Mouse (Mus musculus): ENCODE results near the gene Foxp1. TPM values are rescaled to one million over a fixed set of nuclear protein-coding genes. Genes with fewer than 3 reads are reported as not detected.

The Foxp1 gene
- polyA plus RNA-seq, 1 experiment, result 129 TPM

DNA sequence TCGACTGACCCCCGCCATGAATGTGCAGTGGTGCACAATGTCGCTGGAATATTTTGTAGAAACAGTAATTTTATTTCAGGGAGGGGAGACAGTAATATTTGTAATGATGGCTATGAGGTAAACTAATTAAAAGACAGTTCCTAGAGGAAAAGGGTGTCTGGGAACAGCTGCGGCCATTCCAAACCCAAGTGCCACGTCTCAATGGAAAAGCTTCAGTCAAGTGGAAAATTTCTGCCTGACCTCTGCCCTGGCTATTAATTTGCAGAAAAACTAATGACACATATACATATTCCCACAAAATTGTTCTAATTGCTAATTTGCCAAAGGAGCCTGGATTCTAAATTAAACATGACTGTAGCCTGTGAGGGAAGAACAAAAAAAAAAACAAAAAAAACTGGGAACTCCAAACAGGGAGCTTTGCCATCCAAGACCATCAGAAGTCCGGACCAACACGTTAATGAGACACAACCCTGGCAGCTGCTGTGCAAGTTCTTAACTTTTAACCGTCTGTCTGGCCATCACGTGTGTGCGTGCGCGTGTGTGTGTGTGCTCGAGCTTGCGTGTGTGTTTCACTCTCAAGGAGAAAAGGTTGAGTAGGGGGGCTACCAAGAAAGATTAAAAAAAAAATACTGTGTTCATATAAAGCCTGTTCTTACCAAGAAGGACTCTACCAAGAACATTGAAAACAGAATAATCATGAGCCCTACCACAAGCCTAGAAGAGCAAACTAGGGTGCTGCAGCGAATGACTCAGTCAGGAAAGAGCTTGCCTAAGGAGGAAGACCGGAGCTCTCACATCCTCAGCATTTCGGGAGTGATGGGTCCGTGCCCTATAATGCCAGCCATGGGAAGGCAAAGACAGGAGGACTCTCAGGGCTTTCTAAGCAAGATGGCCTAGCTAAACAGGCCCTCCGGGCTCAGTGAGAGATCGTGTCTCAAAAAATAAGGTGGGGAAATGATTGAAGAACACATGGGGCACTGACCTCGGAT, 574.1 kb downstream of the Foxp1 start:
- H3K27ac ChIP-seq (ENCODE audit: control insufficient read depth, insufficient read depth, low read length), result peak overlapping the region; percentile 24; the same call in 1 of the 2 replicates
- H3K36me3 ChIP-seq (ENCODE audit: control insufficient read depth, insufficient read depth, low read length), result peaks cover 56% of the 10 kb centered on the region
- WGBS, result 96% methylated on average over 21 of the region's 21 CpGs
- H3K27me3 ChIP-seq (ENCODE audit: control insufficient read depth, insufficient read depth, low read length), result no peaks in the 10 kb centered on the region
- no peaks in the 10 kb centered on the region for H3K4me1 ChIP-seq (replicated peaks; ENCODE audit: control insufficient read depth, insufficient read depth, low read length)
- no peak for DNase-seq
- H3K4me3 ChIP-seq (ENCODE audit: control insufficient read depth, insufficient read depth, low read length), result no peak overlapping the region
- no peak for TF ChIP-seq POLR2A (IDR thresholded peaks at IDR 0.05; ENCODE audit: control insufficient read depth, extremely low read depth, insufficient read depth, low read length, poor library complexity)
- no peak for TF ChIP-seq CTCF (IDR thresholded peaks at IDR 0.05; ENCODE audit: borderline replicate concordance, control insufficient read depth, extremely low read depth, insufficient read depth, low read length, poor library complexity)

DNA sequence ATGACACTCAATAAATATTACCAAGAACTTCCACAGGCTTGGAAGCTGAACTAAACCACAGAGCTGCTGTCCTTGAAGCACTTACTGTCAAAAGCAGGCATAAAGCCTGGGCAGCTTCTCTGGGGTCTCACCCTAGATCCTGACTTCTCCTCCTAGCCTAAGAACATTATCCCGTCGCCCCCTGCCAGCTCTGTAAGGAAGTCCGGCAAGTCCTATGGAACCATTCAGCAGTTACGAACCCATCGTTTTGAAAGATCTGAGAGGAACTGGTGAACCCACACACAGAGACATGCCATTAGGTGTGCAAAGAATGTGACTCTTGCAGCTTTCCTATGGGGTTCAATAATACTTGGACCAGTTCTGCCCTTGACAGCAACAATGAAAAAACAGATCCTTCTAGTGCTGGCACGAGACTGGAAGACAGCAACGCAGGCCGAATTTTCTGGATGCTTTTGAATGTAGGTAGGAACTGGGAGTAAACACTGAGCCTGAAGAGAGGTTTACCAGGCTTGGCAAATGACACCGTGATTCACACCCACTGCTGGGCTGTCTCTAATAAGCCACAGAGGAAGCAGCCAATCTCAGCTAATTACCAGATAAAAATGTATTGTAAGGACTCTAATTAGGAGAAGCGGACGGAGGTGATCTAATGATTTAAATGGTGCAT, 574.9 kb downstream of the Foxp1 start:
- no peaks in the 10 kb centered on the region for H3K27me3 ChIP-seq (ENCODE audit: control insufficient read depth, insufficient read depth, low read length)
- no peak for DNase-seq
- H3K4me3 ChIP-seq (ENCODE audit: control insufficient read depth, insufficient read depth, low read length), result no peak overlapping the region
- TF ChIP-seq POLR2A (IDR thresholded peaks at IDR 0.05; ENCODE audit: control insufficient read depth, extremely low read depth, insufficient read depth, low read length, poor library complexity) (no peak), CTCF (IDR thresholded peaks at IDR 0.05; ENCODE audit: borderline replicate concordance, control insufficient read depth, extremely low read depth, insufficient read depth, low read length, poor library complexity) (no peak)
- WGBS, result 97% methylated on average over 11 of the region's 11 CpGs
- peaks cover 56% of the 10 kb centered on the region for H3K36me3 ChIP-seq (ENCODE audit: control insufficient read depth, insufficient read depth, low read length)
- no peak overlapping the region for H3K27ac ChIP-seq (ENCODE audit: control insufficient read depth, insufficient read depth, low read length)
- H3K4me1 ChIP-seq (replicated peaks; ENCODE audit: control insufficient read depth, insufficient read depth, low read length), result no peaks in the 10 kb centered on the region

DNA sequence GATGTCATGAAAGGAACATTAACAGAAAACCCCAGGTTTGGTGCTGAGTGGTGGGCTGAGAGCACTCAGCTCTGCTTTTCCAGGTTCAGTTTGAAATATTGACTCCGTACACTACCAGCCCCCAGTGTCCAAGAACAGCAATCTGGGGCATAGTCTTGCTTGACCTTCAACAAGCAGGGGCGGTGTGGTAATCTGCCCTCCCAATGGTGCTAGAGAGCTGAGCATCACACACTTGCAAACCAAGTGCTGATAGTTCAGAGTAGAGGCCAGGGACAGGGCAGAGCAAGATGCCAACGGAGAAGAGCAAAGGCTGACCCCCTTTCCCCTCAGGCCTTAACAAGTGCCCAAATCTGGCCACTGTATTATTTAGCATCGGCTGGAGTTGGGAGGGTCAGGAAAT, 575.8 kb downstream of the Foxp1 start:
- Histone ChIP-seq H3K36me3 (ENCODE audit: control insufficient read depth, insufficient read depth, low read length) (peaks cover 61% of the 10 kb centered on the region), H3K27ac (ENCODE audit: control insufficient read depth, insufficient read depth, low read length) (no peak overlapping the region), H3K4me3 (ENCODE audit: control insufficient read depth, insufficient read depth, low read length) (no peak overlapping the region), H3K27me3 (ENCODE audit: control insufficient read depth, insufficient read depth, low read length) (no peaks in the 10 kb centered on the region), H3K4me1 (replicated peaks; ENCODE audit: control insufficient read depth, insufficient read depth, low read length) (no peaks in the 10 kb centered on the region)
- 99% methylated on average over 4 of the region's 4 CpGs for WGBS
- TF ChIP-seq CTCF (IDR thresholded peaks at IDR 0.05; ENCODE audit: borderline replicate concordance, control insufficient read depth, extremely low read depth, insufficient read depth, low read length, poor library complexity) (no peak), POLR2A (IDR thresholded peaks at IDR 0.05; ENCODE audit: control insufficient read depth, extremely low read depth, insufficient read depth, low read length, poor library complexity) (no peak)
- no peak for DNase-seq

DNA sequence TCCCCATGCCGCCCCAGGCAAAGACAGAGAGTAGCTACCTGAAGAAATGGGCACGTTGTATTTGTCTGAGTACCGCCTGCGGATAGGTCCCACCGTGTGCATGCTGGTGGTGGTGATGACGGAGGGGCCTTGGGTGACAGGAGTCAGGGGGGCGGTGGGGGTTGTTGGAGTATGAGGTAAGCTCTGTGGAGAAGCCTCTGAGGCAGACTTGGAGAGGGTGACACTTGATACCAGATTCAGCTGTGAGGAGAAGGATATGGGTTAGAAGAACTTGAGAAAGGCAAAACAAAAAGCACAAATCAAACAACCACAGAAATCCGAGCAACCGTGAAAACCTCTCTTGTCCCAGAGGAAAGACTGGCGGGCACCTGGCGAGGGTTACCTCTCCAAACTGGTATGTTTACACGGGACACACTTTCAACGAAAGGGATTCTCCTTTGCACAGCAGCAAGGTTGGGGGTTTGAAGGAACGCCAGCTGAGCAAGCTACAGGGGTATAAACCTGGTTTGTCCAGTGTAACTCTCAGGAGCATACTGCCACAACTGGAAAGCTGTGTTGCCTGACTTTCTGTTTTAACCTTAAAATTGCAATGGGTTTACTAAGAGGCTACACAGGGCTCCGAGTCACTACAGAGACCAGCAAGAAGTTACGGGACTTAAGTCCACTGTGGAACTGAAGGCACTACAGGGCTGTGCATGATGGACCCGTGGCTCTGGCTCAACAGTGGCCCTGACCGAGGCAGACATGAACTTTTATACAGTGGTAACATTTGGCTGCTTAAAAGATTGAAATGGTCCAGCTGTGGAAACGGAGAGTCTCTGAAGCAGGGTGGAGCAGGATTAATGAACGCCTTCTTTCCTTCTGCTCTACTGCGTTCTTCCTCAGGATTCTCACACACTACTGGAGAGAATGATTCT, 576.8 kb downstream of the Foxp1 start:
- Histone ChIP-seq H3K36me3 (ENCODE audit: control insufficient read depth, insufficient read depth, low read length) (peaks cover 60% of the 10 kb centered on the region), H3K4me3 (ENCODE audit: control insufficient read depth, insufficient read depth, low read length) (no peak overlapping the region), H3K27ac (ENCODE audit: control insufficient read depth, insufficient read depth, low read length) (no peak overlapping the region), H3K4me1 (replicated peaks; ENCODE audit: control insufficient read depth, insufficient read depth, low read length) (no peaks in the 10 kb centered on the region), H3K27me3 (ENCODE audit: control insufficient read depth, insufficient read depth, low read length) (no peaks in the 10 kb centered on the region)
- no peak for DNase-seq
- TF ChIP-seq POLR2A (IDR thresholded peaks at IDR 0.05; ENCODE audit: control insufficient read depth, extremely low read depth, insufficient read depth, low read length, poor library complexity) (no peak), CTCF (IDR thresholded peaks at IDR 0.05; ENCODE audit: borderline replicate concordance, control insufficient read depth, extremely low read depth, insufficient read depth, low read length, poor library complexity) (no peak)
- WGBS, result 93% methylated on average over 21 of the region's 21 CpGs

DNA sequence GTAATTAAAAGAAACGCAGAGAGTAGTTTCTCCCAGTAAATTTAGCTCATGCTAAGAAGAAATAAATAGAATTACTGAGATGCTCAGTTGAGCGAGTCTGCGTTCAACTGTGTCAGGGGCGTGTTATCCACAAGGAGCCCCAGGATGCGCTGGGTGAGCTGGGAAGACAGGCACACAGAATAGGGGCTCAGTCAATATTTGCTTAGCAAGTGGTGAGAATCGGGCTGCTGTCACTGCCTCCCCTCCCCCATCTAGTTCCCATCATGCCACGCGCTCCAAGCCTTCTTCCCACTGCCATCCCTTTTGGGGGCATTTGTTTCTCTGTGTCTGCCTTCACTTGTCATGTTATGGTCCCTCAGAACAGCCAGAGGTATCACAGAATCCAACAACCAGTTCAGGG, 584.2 kb downstream of the Foxp1 start:
- H3K4me3 ChIP-seq (ENCODE audit: control insufficient read depth, insufficient read depth, low read length), result no peak overlapping the region
- no peaks in the 10 kb centered on the region for H3K4me1 ChIP-seq (replicated peaks; ENCODE audit: control insufficient read depth, insufficient read depth, low read length)
- TF ChIP-seq POLR2A (IDR thresholded peaks at IDR 0.05; ENCODE audit: control insufficient read depth, extremely low read depth, insufficient read depth, low read length, poor library complexity) (no peak), CTCF (IDR thresholded peaks at IDR 0.05; ENCODE audit: borderline replicate concordance, control insufficient read depth, extremely low read depth, insufficient read depth, low read length, poor library complexity) (no peak)
- no peaks in the 10 kb centered on the region for H3K27me3 ChIP-seq (ENCODE audit: control insufficient read depth, insufficient read depth, low read length)
- WGBS, result 97% methylated on average over 8 of the region's 8 CpGs
- H3K27ac ChIP-seq (ENCODE audit: control insufficient read depth, insufficient read depth, low read length), result no peak overlapping the region
- no peak for DNase-seq
- H3K36me3 ChIP-seq (ENCODE audit: control insufficient read depth, insufficient read depth, low read length), result peaks cover 78% of the 10 kb centered on the region

DNA sequence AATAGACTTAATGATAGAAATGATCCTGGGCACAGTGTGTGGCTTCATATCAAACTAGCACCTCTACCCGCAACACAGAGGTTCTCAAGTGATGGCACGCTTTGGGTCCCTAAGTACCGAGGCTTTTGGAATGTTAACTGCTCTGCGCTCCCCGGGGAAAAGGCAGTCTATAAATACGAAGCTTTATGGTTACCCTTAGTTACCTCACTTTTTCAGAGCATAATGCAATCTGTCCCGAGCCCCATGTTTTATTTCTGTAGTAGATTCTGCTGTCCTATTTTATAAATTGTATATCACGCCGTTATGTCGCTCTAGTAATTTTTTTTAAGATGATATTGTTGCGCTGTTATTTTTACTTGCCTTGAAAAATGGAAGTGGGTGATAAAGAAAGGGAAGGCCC, 585.0 kb downstream of the Foxp1 start:
- TF ChIP-seq POLR2A (IDR thresholded peaks at IDR 0.05; ENCODE audit: control insufficient read depth, extremely low read depth, insufficient read depth, low read length, poor library complexity) (no peak), CTCF (IDR thresholded peaks at IDR 0.05; ENCODE audit: borderline replicate concordance, control insufficient read depth, extremely low read depth, insufficient read depth, low read length, poor library complexity) (no peak)
- Histone ChIP-seq H3K4me3 (ENCODE audit: control insufficient read depth, insufficient read depth, low read length) (no peak overlapping the region), H3K36me3 (ENCODE audit: control insufficient read depth, insufficient read depth, low read length) (peaks cover 79% of the 10 kb centered on the region), H3K27ac (ENCODE audit: control insufficient read depth, insufficient read depth, low read length) (no peak overlapping the region), H3K4me1 (replicated peaks; ENCODE audit: control insufficient read depth, insufficient read depth, low read length) (no peaks in the 10 kb centered on the region), H3K27me3 (ENCODE audit: control insufficient read depth, insufficient read depth, low read length) (no peaks in the 10 kb centered on the region)
- WGBS, result 96% methylated on average over 11 of the region's 11 CpGs
- DNase-seq, result no peak
